Comparison of ENCODE assay signal across 12 mouse cellular contexts in the genomic region with DNA sequence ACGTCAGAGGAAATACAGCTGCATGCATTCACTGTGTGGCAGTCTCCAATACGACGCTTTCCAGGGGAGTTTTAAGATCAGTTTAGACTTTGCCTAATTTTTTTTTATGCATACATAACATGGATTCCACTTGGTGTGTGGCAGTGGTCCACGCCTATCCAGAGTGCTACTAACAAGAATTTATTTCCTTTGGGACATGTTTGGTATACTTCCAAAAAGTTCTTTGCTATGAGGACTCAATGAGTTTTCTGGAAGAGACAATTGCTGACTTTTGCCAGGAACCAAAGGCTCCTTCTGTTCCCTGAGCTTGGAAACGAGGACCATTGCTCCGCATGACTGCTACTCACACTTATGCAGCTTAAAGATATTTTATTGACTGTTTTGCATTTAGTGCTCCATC. TPM values are rescaled to one million over a fixed set of nuclear protein-coding genes. Genes with fewer than 3 reads are reported as not detected.
DNase-seq lines count a peak whose midpoint lies in the region; ATAC-seq lines count a peak whose summit lies in the region.
"Had no signal": no experiment of that assay in that cellular context is flagged by ENCODE, and none has a peak within 500 bp of the region (broad histone marks: within the 10 kb centered on the region; RNA-seq: fewer than 3 reads in every experiment).

No protein-coding gene starts in this region.

- intact Hi-C loops in gastrocnemius, postnatal 36 days (cut with DNase I) = loop anchor here (2.0 to 10.0 kb wide), 2 partner anchors 57 to 1475 kb away; no protein-coding TSS in a partner anchor
- intact Hi-C loops in heart, postnatal 10 days (cut with DNase I) = loop anchor here (5.0 to 10.0 kb wide), 3 partner anchors 155 to 318 kb away; no protein-coding TSS in a partner anchor

- no peak for ATAC-seq in kidney, embryonic 16.5 days (ENCODE audit: low FRiP score, low TSS enrichment)

- no peaks in the 10 kb centered on the region for H3K27me3 ChIP-seq in kidney, embryonic 16.5 days (ENCODE audit: insufficient read depth, low read length)
- H3K27me3 ChIP-seq: hindbrain, embryonic 13.5 days; liver, embryonic 13.5 days had no signal

- no peak overlapping the region for H3K4me3 ChIP-seq in kidney, embryonic 16.5 days (ENCODE audit: low read length)
- no peak overlapping the region for H3K4me3 ChIP-seq in brown adipose tissue, adult 24 weeks (ENCODE audit: insufficient read depth, low read depth, low read length)
- H3K4me3 ChIP-seq: hindbrain, embryonic 13.5 days; liver, embryonic 13.5 days had no signal

- no peaks in the 10 kb centered on the region for H3K9me3 ChIP-seq in kidney, embryonic 16.5 days (ENCODE audit: low read length)
- H3K9me3 ChIP-seq: hindbrain, embryonic 13.5 days; liver, embryonic 13.5 days had no signal

- peak; percentile 18 for DNase-seq in gastrocnemius, adult 18-20 months (ENCODE audit: low spot score)
- no peak for DNase-seq in gastrocnemius, postnatal 36 days
- DNase-seq in kidney, adult 18-20 months = no peak
- peak; percentile 21 to 28 for DNase-seq in heart, postnatal 10 days
- no peak for DNase-seq in B cell, adult 2 months
- no peak for DNase-seq in urinary bladder, postnatal 36 days (ENCODE audit: low spot score in 2 of 2)
- DNase-seq: adrenal gland, postnatal 36 days; cerebellum, adult 18-20 months; liver, embryonic 13.5 days had no signal

- H3K36me3 ChIP-seq in kidney, embryonic 16.5 days (ENCODE audit: insufficient read depth, low read length) = no peaks in the 10 kb centered on the region
- H3K36me3 ChIP-seq: hindbrain, embryonic 13.5 days; liver, embryonic 13.5 days had no signal

- WGBS in kidney, embryonic 16.5 days = 66% methylated on average over 6 of the region's 6 CpGs

- H3K4me1 ChIP-seq in kidney, embryonic 16.5 days (ENCODE audit: insufficient read depth, low read length) = peaks cover 17% of the 10 kb centered on the region
- peaks cover 12% of the 10 kb centered on the region; the same call in 1 of the 2 replicates for H3K4me1 ChIP-seq in brown adipose tissue, adult 24 weeks (ENCODE audit: control insufficient read depth, insufficient read depth, insufficient read length, low read length)
- H3K4me1 ChIP-seq: liver, embryonic 13.5 days had no signal

- no peak overlapping the region for H3K9ac ChIP-seq in kidney, embryonic 16.5 days (replicated peaks; ENCODE audit: low read length)
- H3K9ac ChIP-seq: hindbrain, embryonic 13.5 days; liver, embryonic 13.5 days had no signal

- no peak overlapping the region for H3K4me2 ChIP-seq in kidney, embryonic 16.5 days (replicated peaks; ENCODE audit: low read depth, low read length)
- H3K4me2 ChIP-seq: hindbrain, embryonic 13.5 days; liver, embryonic 13.5 days had no signal

- peak overlapping the region; percentile 77 for H3K27ac ChIP-seq in kidney, embryonic 16.5 days (ENCODE audit: low read length)
- H3K27ac ChIP-seq in brown adipose tissue, adult 24 weeks (replicated peaks; ENCODE audit: low read depth, low read length) = peak overlapping the region; percentile 60
- H3K27ac ChIP-seq: liver, embryonic 13.5 days had no signal

RNA-seq across cellular contexts. Expression of a gene that starts 59.2 kb away (rescaled TPM):
- total RNA-seq in gastrocnemius, adult 18-20 months (2021) = 10 to 100 TPM; 16.4 to 21.0 TPM
- total RNA-seq in gastrocnemius, postnatal 36 days (2021) = 10 to 100 TPM; 23.9 to 25.0 TPM
- polyA plus RNA-seq in kidney, embryonic 16.5 days (2015; fragmentation: Nextera tagmentation; extraction: Ambion mirVana) = 71.6 and 80.3 TPM in 2 replicates
- 39.9 and 44.6 TPM in 2 replicates for polyA plus RNA-seq in brown adipose tissue, adult 24 weeks (2012; ENCODE audit: insufficient read depth, insufficient read length, missing spikeins)
- total RNA-seq in heart, postnatal 10 days (2021) = 100 to 1,000 TPM; 117 to 142 TPM

Comparison
In these comparisons a context has a peak if more than half of its experiments do, and no peak if none do; other contexts are left out.
1. DNase-seq: peak in gastrocnemius, adult 18-20 months (single experiment) and heart, postnatal 10 days (2 of 2); none in gastrocnemius, postnatal 36 days (0 of 2), kidney, adult 18-20 months (single experiment), B cell, adult 2 months (0 of 2) and urinary bladder, postnatal 36 days (0 of 2).
2. RNA of a gene that starts 59.2 kb away (total RNA-seq): 117 to 142 TPM in heart, postnatal 10 days; 23.9 to 25.0 TPM in gastrocnemius, postnatal 36 days and 16.4 to 21.0 TPM in gastrocnemius, adult 18-20 months; every median in the first group is over 4 times any median in the second.